Mouse (Mus musculus): ENCODE measurements at regions not wholly inside any gene's neighbourhood (a gene's known extent, or its start where the extent isn't known, plus 50 kb on each side); places are given as distances from the start of the nearest gene placed in this dataset.

DNA sequence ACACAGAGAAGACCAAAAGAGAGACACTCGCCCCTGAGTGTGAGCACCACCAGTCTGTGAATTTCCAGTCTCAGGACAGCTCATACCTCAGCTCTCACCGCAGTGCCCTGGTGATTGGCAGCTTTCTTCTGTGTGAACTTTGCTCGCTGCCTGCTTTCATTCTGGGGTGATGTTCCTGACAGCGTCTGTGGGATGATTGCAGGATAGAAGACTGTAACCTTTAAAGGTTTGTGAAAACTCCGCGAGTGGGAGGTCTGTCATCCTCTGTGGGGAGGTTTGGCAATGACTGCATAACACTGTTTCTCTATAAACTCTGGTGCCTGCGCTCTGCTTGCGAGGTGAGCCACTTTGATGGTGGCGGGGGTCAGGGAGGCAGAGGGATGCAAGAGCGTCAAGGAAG, 169.7 kb downstream of the Drd1 start:
- no peak for TF ChIP-seq CTCF (IDR thresholded peaks at IDR 0.05; ENCODE audit: control insufficient read depth, insufficient read depth, insufficient replicate concordance, low read depth, low read length)
- TF ChIP-seq POLR2A (IDR thresholded peaks at IDR 0.05; ENCODE audit: control insufficient read depth, low read depth, low read length): no peak
